Mouse (Mus musculus): Measurements from ENCODE around the gene Tmem121. TPM values are rescaled to one million over a fixed set of nuclear protein-coding genes. Genes with fewer than 3 reads are reported as not detected.

The Tmem121 gene
- total and polyA plus RNA-seq, 2 experiments from 2014 or later, result 55.3 to 98.0 TPM

- Histone ChIP-seq H3K9ac (replicated peaks; ENCODE audit: low read length) (no peak overlapping the region), H3K4me3 (ENCODE audit: low read length) (no peak overlapping the region), H3K9me3 (ENCODE audit: low read length) (no peaks in the 10 kb centered on the region), H3K27ac (no peak overlapping the region), H3K4me2 (ENCODE audit: low read depth, low read length) (no peak overlapping the region), H3K4me1 (ENCODE audit: insufficient read depth, low read length) (peaks cover 20% of the 10 kb centered on the region; the same call in 1 of the 2 replicates), H3K36me3 (ENCODE audit: insufficient read depth, low read length) (peaks cover 9% of the 10 kb centered on the region; the same call in 1 of the 2 replicates), H3K27me3 (ENCODE audit: insufficient read depth, low read length) (no peaks in the 10 kb centered on the region)
- DNase-seq (ENCODE audit: low spot score) (no peak), ATAC-seq (no peak)
- 43% methylated on average over 4 of the region's 4 CpGs for WGBS
- TF ChIP-seq CTCF (IDR thresholded peaks at IDR 0.05; ENCODE audit: low read depth), result no peak
Observed at GRCm38 (mm10) chr12:113149341-113149740, 36.4 kb upstream of the Tmem121 start.

GRCm38 (mm10) chr12:113149896-113150295, 35.8 kb upstream of the Tmem121 start:
- Histone ChIP-seq H3K9me3 (ENCODE audit: low read length) (no peaks in the 10 kb centered on the region), H3K4me1 (ENCODE audit: insufficient read depth, low read length) (peaks cover 21% of the 10 kb centered on the region; the same call in 1 of the 2 replicates), H3K9ac (replicated peaks; ENCODE audit: low read length) (no peak overlapping the region), H3K4me2 (ENCODE audit: low read depth, low read length) (no peak overlapping the region), H3K27ac (no peak overlapping the region), H3K36me3 (ENCODE audit: insufficient read depth, low read length) (peaks cover 3% of the 10 kb centered on the region; the same call in 1 of the 2 replicates), H3K4me3 (ENCODE audit: low read length) (no peak overlapping the region), H3K27me3 (ENCODE audit: insufficient read depth, low read length) (no peaks in the 10 kb centered on the region)
- ATAC-seq (no peak), DNase-seq (ENCODE audit: low spot score) (no peak)
- TF ChIP-seq CTCF (IDR thresholded peaks at IDR 0.05; ENCODE audit: low read depth), result no peak
- WGBS, result 74% methylated on average over 3 of the region's 3 CpGs

- ATAC-seq, result no peak
- no peak overlapping the region for H3K27ac ChIP-seq
- WGBS, result 82% methylated on average over 4 of the region's 4 CpGs
- no peak overlapping the region for H3K4me2 ChIP-seq (ENCODE audit: low read depth, low read length)
- no peaks in the 10 kb centered on the region for H3K9me3 ChIP-seq (ENCODE audit: low read length)
- no peak for DNase-seq (ENCODE audit: low spot score)
- H3K9ac ChIP-seq (replicated peaks; ENCODE audit: low read length), result no peak overlapping the region
- H3K36me3 ChIP-seq (ENCODE audit: insufficient read depth, low read length), result no peaks in the 10 kb centered on the region
- H3K4me3 ChIP-seq (ENCODE audit: low read length), result no peak overlapping the region
- TF ChIP-seq CTCF (IDR thresholded peaks at IDR 0.05; ENCODE audit: low read depth), result no peak
- peaks cover 24% of the 10 kb centered on the region; the same call in 1 of the 2 replicates for H3K4me1 ChIP-seq (ENCODE audit: insufficient read depth, low read length)
- no peaks in the 10 kb centered on the region for H3K27me3 ChIP-seq (ENCODE audit: insufficient read depth, low read length)
Observed at GRCm38 (mm10) chr12:113150591-113150990, 35.1 kb upstream of the Tmem121 start.

GRCm38 (mm10) chr12:113151046-113151445, 34.7 kb upstream of the Tmem121 start:
- DNase-seq (ENCODE audit: low spot score), result no peak
- no peaks in the 10 kb centered on the region for H3K36me3 ChIP-seq (ENCODE audit: insufficient read depth, low read length)
- no peak overlapping the region for H3K27ac ChIP-seq
- no peaks in the 10 kb centered on the region for H3K27me3 ChIP-seq (ENCODE audit: insufficient read depth, low read length)
- H3K4me1 ChIP-seq (ENCODE audit: insufficient read depth, low read length), result peaks cover 24% of the 10 kb centered on the region; the same call in 1 of the 2 replicates
- no peaks in the 10 kb centered on the region for H3K9me3 ChIP-seq (ENCODE audit: low read length)
- 64% methylated on average over 8 of the region's 8 CpGs for WGBS
- no peak for ATAC-seq
- peak overlapping the region; percentile 62; the same call in 1 of the 2 replicates for H3K4me2 ChIP-seq (ENCODE audit: low read depth, low read length)
- H3K9ac ChIP-seq (replicated peaks; ENCODE audit: low read length), result no peak overlapping the region
- no peak for TF ChIP-seq CTCF (IDR thresholded peaks at IDR 0.05; ENCODE audit: low read depth)
- H3K4me3 ChIP-seq (ENCODE audit: low read length), result no peak overlapping the region

- Histone ChIP-seq H3K4me3 (ENCODE audit: low read length) (peak overlapping the region; percentile 35), H3K36me3 (ENCODE audit: insufficient read depth, low read length) (no peaks in the 10 kb centered on the region), H3K4me2 (ENCODE audit: low read depth, low read length) (peak overlapping the region; percentile 62), H3K9ac (replicated peaks; ENCODE audit: low read length) (peak overlapping the region; percentile 47; the same call in 1 of the 2 replicates), H3K4me1 (ENCODE audit: insufficient read depth, low read length) (peaks cover 20% of the 10 kb centered on the region), H3K27ac (no peak overlapping the region), H3K27me3 (ENCODE audit: insufficient read depth, low read length) (no peaks in the 10 kb centered on the region), H3K9me3 (ENCODE audit: low read length) (no peaks in the 10 kb centered on the region)
- no peak for ATAC-seq
- no peak for TF ChIP-seq CTCF (IDR thresholded peaks at IDR 0.05; ENCODE audit: low read depth)
- peak; percentile 36 for DNase-seq (ENCODE audit: low spot score)
- whole genome bisulfite sequencing, result 2% methylated on average over 36 of the region's 36 CpGs
Observed at GRCm38 (mm10) chr12:113151661-113152271, 34.0 kb upstream of the Tmem121 start.

GRCm38 (mm10) chr12:113152272-113152661, 33.5 kb upstream of the Tmem121 start:
- WGBS, result 32% methylated on average over 19 of the region's 19 CpGs
- TF ChIP-seq CTCF (IDR thresholded peaks at IDR 0.05; ENCODE audit: low read depth), result no peak
- H3K4me2 ChIP-seq (ENCODE audit: low read depth, low read length), result peak overlapping the region; percentile 62
- H3K9me3 ChIP-seq (ENCODE audit: low read length), result no peaks in the 10 kb centered on the region
- no peaks in the 10 kb centered on the region for H3K27me3 ChIP-seq (ENCODE audit: insufficient read depth, low read length)
- H3K36me3 ChIP-seq (ENCODE audit: insufficient read depth, low read length), result no peaks in the 10 kb centered on the region
- ATAC-seq (no peak), DNase-seq (ENCODE audit: low spot score) (no peak)
- no peak overlapping the region for H3K27ac ChIP-seq
- H3K4me3 ChIP-seq (ENCODE audit: low read length), result peak overlapping the region; percentile 35
- peaks cover 22% of the 10 kb centered on the region for H3K4me1 ChIP-seq (ENCODE audit: insufficient read depth, low read length)
- H3K9ac ChIP-seq (replicated peaks; ENCODE audit: low read length), result peak overlapping the region; percentile 47; the same call in 1 of the 2 replicates

GRCm38 (mm10) chr12:113152991-113153525, 32.7 kb upstream of the Tmem121 start:
- Histone ChIP-seq H3K4me2 (ENCODE audit: low read depth, low read length) (no peak overlapping the region), H3K36me3 (ENCODE audit: insufficient read depth, low read length) (no peaks in the 10 kb centered on the region), H3K4me1 (ENCODE audit: insufficient read depth, low read length) (peaks cover 18% of the 10 kb centered on the region), H3K4me3 (ENCODE audit: low read length) (no peak overlapping the region), H3K27ac (no peak overlapping the region), H3K27me3 (ENCODE audit: insufficient read depth, low read length) (no peaks in the 10 kb centered on the region), H3K9ac (replicated peaks; ENCODE audit: low read length) (no peak overlapping the region), H3K9me3 (ENCODE audit: low read length) (no peaks in the 10 kb centered on the region)
- WGBS, result 80% methylated on average over 6 of the region's 6 CpGs
- no peak for DNase-seq (ENCODE audit: low spot score)
- TF ChIP-seq CTCF (IDR thresholded peaks at IDR 0.05; ENCODE audit: low read depth), result no peak
- no peak for ATAC-seq
